Mouse (Mus musculus) ES-Bruce4 (cell line): ENCODE data around the gene Lpin1.

Experiments
- CTCF ChIP-seq: IDR thresholded peaks from one replicate; pipeline ENCODE4 v1.8.1; 2011; ENCODE audit warnings: low read depth, low read length
- POLR2A ChIP-seq: IDR thresholded peaks from one replicate; pipeline ENCODE4 v1.8.1; 2011; ENCODE audit warnings: low read length; ENCODE audit not compliant: insufficient read depth

GRCm38 (mm10) chr12:16528650-16529049 lies 82.1 kb downstream of the Lpin1 start:
- TF ChIP-seq POLR2A (no peak), CTCF (no peak)
